Mouse (Mus musculus): Measurements from ENCODE around the gene Ppfia4.
"Not testable (repeated sequence)": the region's sequence is repeated elsewhere in the genome, so short reads cannot be mapped to it uniquely, and the experiment has no call there.

The Ppfia4 gene

GRCm38 (mm10) chr1:134272754-134273250 is 59.9 kb downstream of the Ppfia4 start:
- DNase-seq (ENCODE audit: low spot score in 2 of 2), result no peak

GRCm38 (mm10) chr1:134270026-134270425 is 62.7 kb downstream of the Ppfia4 start:
- DNase-seq (ENCODE audit: low spot score in 2 of 2), result no peak

GRCm38 (mm10) chr1:134265797-134266196 is 66.9 kb downstream of the Ppfia4 start:
- no peak for DNase-seq (ENCODE audit: low spot score in 2 of 2)

- no peak for DNase-seq (ENCODE audit: low spot score in 2 of 2)
These were observed 68.4 kb downstream of the Ppfia4 start for GRCm38 (mm10) chr1:134264341-134264740.

- DNase-seq (ENCODE audit: low spot score in 2 of 2), result not testable (repeated sequence)
These were observed 83.0 kb downstream of the Ppfia4 start for GRCm38 (mm10) chr1:134249681-134250080.

Measured in heart, adult 9 months (tissue).